Mouse (Mus musculus) liver, embryonic 13.5 days (tissue): ENCODE data around the gene Msmb. TPM values are rescaled to one million over a fixed set of nuclear protein-coding genes. Genes with fewer than 3 reads are reported as not detected.
"Not testable (repeated sequence)": the region's sequence is repeated elsewhere in the genome, so short reads cannot be mapped to it uniquely, and the experiment has no call there.

ENCODE experiments used
- ATAC-seq: fragments of 200-750 bp; cut with Nextera tagmentation; 2 replicates; pipeline ENCODE4 v1.8.0; 2017; ENCODE audit warnings: low read depth, mild to moderate bottlenecking, moderate number of reproducible peaks, moderate library complexity
- DNase-seq: peaks from one replicate; pipeline ENCODE4 v3.0.0; 2022
- H3K27ac ChIP-seq: fragments of 300-500 bp; sonication (generic); 2 replicates; pipeline ENCODE4 v1.5.1; 2015; ENCODE audit warnings: moderate library complexity, mild to moderate bottlenecking, inconsistent platforms
- H3K27me3 ChIP-seq: fragments of 300-500 bp; sonication (generic); 2 replicates; pipeline ENCODE4 v1.6.1; 2015; ENCODE audit warnings: mild to moderate bottlenecking, inconsistent platforms
- H3K36me3 ChIP-seq: fragments of 300-500 bp; sonication (generic); 2 replicates; pipeline ENCODE4 v1.6.1; 2015; ENCODE audit warnings: mild to moderate bottlenecking, inconsistent platforms
- H3K4me1 ChIP-seq: fragments of 300-500 bp; sonication (generic); replicated peaks from 2 replicates; pipeline ENCODE4 v1.6.1; 2015; ENCODE audit warnings: inconsistent platforms
- H3K4me2 ChIP-seq: fragments of 300-500 bp; sonication (generic); 2 replicates; pipeline ENCODE4 v1.6.1; 2015; ENCODE audit warnings: inconsistent platforms, mild to moderate bottlenecking, moderate library complexity
- H3K4me3 ChIP-seq: fragments of 300-500 bp; sonication (generic); replicated peaks from 2 replicates; pipeline ENCODE4 v1.5.1; 2015; ENCODE audit warnings: mild to moderate bottlenecking, inconsistent platforms
- H3K9ac ChIP-seq: fragments of 300-500 bp; sonication (generic); 2 replicates; pipeline ENCODE4 v1.6.1; 2015; ENCODE audit warnings: mild to moderate bottlenecking, inconsistent platforms
- H3K9me3 ChIP-seq: fragments of 300-500 bp; sonication (generic); replicated peaks from 2 replicates; pipeline ENCODE4 v1.6.1; 2016; ENCODE audit warnings: inconsistent platforms
- WGBS: fragments of 180-500 bp; shearing (Covaris S2); methylation state at CpG from one replicate; pipeline ENCODE4 v1.1.7; 2015; ENCODE audit not compliant: insufficient replicate concordance; 5-methylcytosine and 5-hydroxymethylcytosine counted together
- polyA plus RNA-seq: library from polyadenylated mRNA; unstranded; fragments of >200 nt; fragmentation: Nextera tagmentation; extraction: Ambion mirVana; gene quantifications from 2 replicates; pipeline ENCODE4 v1.2.1, GENCODE M21; 2015

Gene Msmb
- polyA plus RNA-seq, result 0.33 and 0.45 TPM in 2 replicates

GRCm38 (mm10) chr14:32141723-32142122 lies at the start of gene Msmb:
Gene Msmb, plus strand, starts transcription at chr14:32142023.
- H3K36me3 ChIP-seq, result no peaks in the 10 kb centered on the region
- no peak within 1 kb of the TSS for H3K9ac ChIP-seq
- no peaks in the 10 kb centered on the region for H3K27me3 ChIP-seq
- ATAC-seq, result no peak
- no peak for DNase-seq
- H3K27ac ChIP-seq, result peak within 1 kb of the TSS; percentile 24; the same call in 1 of the 2 replicates
- no peak within 1 kb of the TSS for H3K4me2 ChIP-seq
- no peak within 1 kb of the TSS for H3K4me3 ChIP-seq
- WGBS, result 75% methylated on average over 5 of the region's 5 CpGs
- H3K9me3 ChIP-seq, result no peaks in the 10 kb centered on the region
- peaks cover 46% of the 10 kb centered on the region for H3K4me1 ChIP-seq

- Histone ChIP-seq H3K9ac (no peak overlapping the region), H3K4me1 (peaks cover 16% of the 10 kb centered on the region), H3K4me2 (no peak overlapping the region), H3K27ac (no peak overlapping the region), H3K36me3 (peaks cover 66% of the 10 kb centered on the region), H3K27me3 (no peaks in the 10 kb centered on the region), H3K4me3 (no peak overlapping the region), H3K9me3 (no peaks in the 10 kb centered on the region)
- WGBS, result 40% methylated on average over 1 of the region's 1 CpGs
- ATAC-seq (peak; percentile 47), DNase-seq (no peak)
Measured at GRCm38 (mm10) chr14:32093018-32093417, 48.8 kb upstream of the Msmb start.

- H3K27ac ChIP-seq, result no peak overlapping the region
- no peak overlapping the region for H3K9ac ChIP-seq
- no peak for DNase-seq
- H3K9me3 ChIP-seq, result no peaks in the 10 kb centered on the region
- no peaks in the 10 kb centered on the region for H3K27me3 ChIP-seq
- H3K4me2 ChIP-seq, result no peak overlapping the region
- peaks cover 13% of the 10 kb centered on the region for H3K4me1 ChIP-seq
- ATAC-seq, result peak; percentile 41; the same call in 1 of the 2 replicates
- WGBS, result 54% methylated on average over 11 of the region's 11 CpGs
- no peak overlapping the region for H3K4me3 ChIP-seq
- peaks cover 70% of the 10 kb centered on the region for H3K36me3 ChIP-seq
Measured at GRCm38 (mm10) chr14:32093500-32094117, 48.2 kb upstream of the Msmb start.

- Histone ChIP-seq H3K9me3 (no peaks in the 10 kb centered on the region), H3K4me3 (no peak overlapping the region), H3K4me1 (peaks cover 10% of the 10 kb centered on the region), H3K27me3 (no peaks in the 10 kb centered on the region), H3K4me2 (no peak overlapping the region), H3K27ac (no peak overlapping the region), H3K36me3 (peaks cover 85% of the 10 kb centered on the region), H3K9ac (no peak overlapping the region)
- ATAC-seq (no peak), DNase-seq (no peak)
- WGBS, result 77% methylated on average over 5 of the region's 5 CpGs
Measured at GRCm38 (mm10) chr14:32095646-32096045, 46.2 kb upstream of the Msmb start.

GRCm38 (mm10) chr14:32096740-32097139 lies 45.1 kb upstream of the Msmb start:
- Histone ChIP-seq H3K9ac (no peak overlapping the region), H3K36me3 (peaks cover 87% of the 10 kb centered on the region), H3K27me3 (no peaks in the 10 kb centered on the region), H3K4me2 (no peak overlapping the region), H3K4me3 (no peak overlapping the region), H3K4me1 (peaks cover 6% of the 10 kb centered on the region; the same call in 1 of the 2 replicates), H3K9me3 (no peaks in the 10 kb centered on the region), H3K27ac (no peak overlapping the region)
- ATAC-seq (no peak), DNase-seq (no peak)
- WGBS, result 78% methylated on average over 5 of the region's 5 CpGs

- H3K36me3 ChIP-seq, result peaks cover 87% of the 10 kb centered on the region
- no peaks in the 10 kb centered on the region for H3K27me3 ChIP-seq
- no peaks in the 10 kb centered on the region for H3K9me3 ChIP-seq
- H3K4me1 ChIP-seq, result no peaks in the 10 kb centered on the region
- no peak overlapping the region for H3K27ac ChIP-seq
- ATAC-seq (no peak), DNase-seq (no peak)
- 82% methylated on average over 7 of the region's 7 CpGs for WGBS
- H3K9ac ChIP-seq, result no peak overlapping the region
- H3K4me2 ChIP-seq, result no peak overlapping the region
- no peak overlapping the region for H3K4me3 ChIP-seq
Measured at GRCm38 (mm10) chr14:32097691-32098090, 44.1 kb upstream of the Msmb start.

- DNase-seq (no peak), ATAC-seq (no peak)
- Histone ChIP-seq H3K9ac (no peak overlapping the region), H3K27me3 (no peaks in the 10 kb centered on the region), H3K36me3 (peaks cover 90% of the 10 kb centered on the region), H3K27ac (no peak overlapping the region), H3K4me2 (no peak overlapping the region), H3K4me3 (no peak overlapping the region), H3K9me3 (no peaks in the 10 kb centered on the region), H3K4me1 (no peaks in the 10 kb centered on the region)
- WGBS, result 84% methylated on average over 3 of the region's 3 CpGs
Measured at GRCm38 (mm10) chr14:32098951-32099350, 42.9 kb upstream of the Msmb start.

GRCm38 (mm10) chr14:32103556-32103955 lies 38.3 kb upstream of the Msmb start:
- peaks cover 54% of the 10 kb centered on the region for H3K36me3 ChIP-seq
- H3K27ac ChIP-seq, result no peak overlapping the region
- ATAC-seq, result no peak
- no peak overlapping the region for H3K4me3 ChIP-seq
- no peak overlapping the region for H3K4me2 ChIP-seq
- no peaks in the 10 kb centered on the region for H3K27me3 ChIP-seq
- peaks cover 6% of the 10 kb centered on the region; the same call in 1 of the 2 replicates for H3K4me1 ChIP-seq
- WGBS, result 83% methylated on average over 4 of the region's 4 CpGs
- H3K9me3 ChIP-seq, result no peaks in the 10 kb centered on the region
- H3K9ac ChIP-seq, result no peak overlapping the region
- DNase-seq, result no peak

GRCm38 (mm10) chr14:32105663-32106062 lies 36.2 kb upstream of the Msmb start:
- H3K36me3 ChIP-seq, result peaks cover 33% of the 10 kb centered on the region
- peaks cover 6% of the 10 kb centered on the region; the same call in 1 of the 2 replicates for H3K4me1 ChIP-seq
- no peaks in the 10 kb centered on the region for H3K9me3 ChIP-seq
- ATAC-seq (no peak), DNase-seq (no peak)
- H3K4me3 ChIP-seq, result no peak overlapping the region
- H3K27me3 ChIP-seq, result no peaks in the 10 kb centered on the region
- H3K9ac ChIP-seq, result no peak overlapping the region
- WGBS, result 49% methylated on average over 7 of the region's 7 CpGs
- no peak overlapping the region for H3K27ac ChIP-seq
- H3K4me2 ChIP-seq, result no peak overlapping the region

- H3K27ac ChIP-seq, result no peak overlapping the region
- no peak overlapping the region for H3K4me3 ChIP-seq
- DNase-seq, result no peak
- no peaks in the 10 kb centered on the region for H3K9me3 ChIP-seq
- no peak overlapping the region for H3K9ac ChIP-seq
- no peak overlapping the region for H3K4me2 ChIP-seq
- peaks cover 6% of the 10 kb centered on the region; the same call in 1 of the 2 replicates for H3K4me1 ChIP-seq
- WGBS, result 66% methylated on average over 4 of the region's 4 CpGs
- ATAC-seq, result no peak
- H3K36me3 ChIP-seq, result peaks cover 24% of the 10 kb centered on the region
- no peaks in the 10 kb centered on the region for H3K27me3 ChIP-seq
Measured at GRCm38 (mm10) chr14:32106911-32107310, 34.9 kb upstream of the Msmb start.

- not testable (repeated sequence) for H3K36me3 ChIP-seq, DNase-seq, H3K27ac ChIP-seq, H3K9ac ChIP-seq, H3K27me3 ChIP-seq, ATAC-seq, H3K4me3 ChIP-seq, H3K9me3 ChIP-seq, H3K4me2 ChIP-seq, H3K4me1 ChIP-seq
- 84% methylated on average over 10 of the region's 10 CpGs for WGBS
Measured at GRCm38 (mm10) chr14:32112124-32112523, 29.7 kb upstream of the Msmb start.
